Mouse (Mus musculus): ENCODE data around the gene Trim50. TPM values are rescaled to one million over a fixed set of nuclear protein-coding genes. Genes with fewer than 3 reads are reported as not detected.

Trim50 gene
- polyA plus RNA-seq, 1 experiment = not detected

- no peak overlapping the region for H3ac ChIP-seq (ENCODE audit: control insufficient read depth, insufficient read length, low read depth)
- no peak for TF ChIP-seq CEBPB (IDR thresholded peaks at IDR 0.05; ENCODE audit: low read depth)
- no peak for TF ChIP-seq FOSL1 (IDR thresholded peaks at IDR 0.05; ENCODE audit: insufficient read depth, low read length, poor library complexity, severe bottlenecking)
- no peak for TF ChIP-seq MAX (IDR thresholded peaks at IDR 0.05)
- no peak for TF ChIP-seq MYOD1 (IDR thresholded peaks at IDR 0.05; ENCODE audit: control insufficient read depth, insufficient read length, low read depth)
- no peak for TF ChIP-seq USF1 (IDR thresholded peaks at IDR 0.05; ENCODE audit: low read depth)
- TF ChIP-seq MYOG (IDR thresholded peaks at IDR 0.05; ENCODE audit: control insufficient read depth, extremely low read depth, insufficient read length) = no peak
- no peak for TF ChIP-seq CTCF (IDR thresholded peaks at IDR 0.05; ENCODE audit: control insufficient read depth, insufficient read depth, insufficient read length)
- H3K79me3 ChIP-seq (ENCODE audit: low read depth) = no peaks in the 10 kb centered on the region
- no peak overlapping the region for H3K4me3 ChIP-seq (ENCODE audit: insufficient read depth, poor library complexity, severe bottlenecking)
- H3K36me3 ChIP-seq (ENCODE audit: control insufficient read depth, insufficient read depth) = no peaks in the 10 kb centered on the region
- no peaks in the 10 kb centered on the region for H3K79me2 ChIP-seq (ENCODE audit: control insufficient read depth, insufficient read depth)
- H3K27me3 ChIP-seq (ENCODE audit: control insufficient read depth, insufficient read depth, insufficient read length) = peaks cover 74% of the 10 kb centered on the region
These were observed 7.1 kb upstream of the Trim50 start for GRCm38 (mm10) chr5:135345989-135346388.

- no peaks in the 10 kb centered on the region for H3K79me2 ChIP-seq (ENCODE audit: control insufficient read depth, insufficient read depth)
- H3K79me3 ChIP-seq (ENCODE audit: low read depth) = no peaks in the 10 kb centered on the region
- no peaks in the 10 kb centered on the region for H3K36me3 ChIP-seq (ENCODE audit: control insufficient read depth, insufficient read depth)
- H3K27me3 ChIP-seq (ENCODE audit: control insufficient read depth, insufficient read depth, insufficient read length) = peaks cover 70% of the 10 kb centered on the region
- TF ChIP-seq MYOD1 (IDR thresholded peaks at IDR 0.05; ENCODE audit: control insufficient read depth, insufficient read length, low read depth) (no peak), CEBPB (IDR thresholded peaks at IDR 0.05; ENCODE audit: low read depth) (no peak), CTCF (IDR thresholded peaks at IDR 0.05; ENCODE audit: control insufficient read depth, insufficient read depth, insufficient read length) (no peak), FOSL1 (IDR thresholded peaks at IDR 0.05; ENCODE audit: insufficient read depth, low read length, poor library complexity, severe bottlenecking) (no peak), USF1 (IDR thresholded peaks at IDR 0.05; ENCODE audit: low read depth) (no peak)
- H3K4me3 ChIP-seq (ENCODE audit: insufficient read depth, poor library complexity, severe bottlenecking) = no peak overlapping the region
- no peak overlapping the region for H3ac ChIP-seq (ENCODE audit: control insufficient read depth, insufficient read length, low read depth)
These were observed 6.7 kb upstream of the Trim50 start for GRCm38 (mm10) chr5:135346430-135346829.

- TF ChIP-seq FOSL1 (IDR thresholded peaks at IDR 0.05; ENCODE audit: insufficient read depth, low read length, poor library complexity, severe bottlenecking) (no peak), MAX (IDR thresholded peaks at IDR 0.05) (no peak), CEBPB (IDR thresholded peaks at IDR 0.05; ENCODE audit: low read depth) (no peak)
- no peaks in the 10 kb centered on the region for H3K36me3 ChIP-seq (ENCODE audit: control insufficient read depth, insufficient read depth)
- H3ac ChIP-seq (ENCODE audit: control insufficient read depth, insufficient read length, low read depth) = no peak overlapping the region
- H3K27me3 ChIP-seq (ENCODE audit: control insufficient read depth, insufficient read depth, insufficient read length) = peaks cover 65% of the 10 kb centered on the region
- no peaks in the 10 kb centered on the region for H3K79me2 ChIP-seq (ENCODE audit: control insufficient read depth, insufficient read depth)
- no peaks in the 10 kb centered on the region for H3K79me3 ChIP-seq (ENCODE audit: low read depth)
- H3K4me3 ChIP-seq (ENCODE audit: insufficient read depth, poor library complexity, severe bottlenecking) = no peak overlapping the region
These were observed 5.5 kb upstream of the Trim50 start for GRCm38 (mm10) chr5:135347511-135348011.

GRCm38 (mm10) chr5:135349862-135350261 lies 3.2 kb upstream of the Trim50 start, which contains the start of gene Fkbp6:
Gene Fkbp6 (minus strand): TSS chr5:135350044.
- Histone ChIP-seq H3K27me3 (ENCODE audit: control insufficient read depth, insufficient read depth, insufficient read length) (peaks cover 65% of the 10 kb centered on the region), H3K4me3 (ENCODE audit: insufficient read depth, poor library complexity, severe bottlenecking) (no peak within 1 kb of the TSS)

GRCm38 (mm10) chr5:135351606-135352005 lies 1.5 kb upstream of the Trim50 start:
- Histone ChIP-seq H3ac (ENCODE audit: control insufficient read depth, insufficient read length, low read depth) (no peak overlapping the region), H3K79me2 (ENCODE audit: control insufficient read depth, insufficient read depth) (no peaks in the 10 kb centered on the region), H3K27me3 (ENCODE audit: control insufficient read depth, insufficient read depth, insufficient read length) (peaks cover 66% of the 10 kb centered on the region), H3K79me3 (ENCODE audit: low read depth) (no peaks in the 10 kb centered on the region), H3K4me3 (ENCODE audit: insufficient read depth, poor library complexity, severe bottlenecking) (no peak overlapping the region), H3K36me3 (ENCODE audit: control insufficient read depth, insufficient read depth) (no peaks in the 10 kb centered on the region)
- TF ChIP-seq FOSL1 (IDR thresholded peaks at IDR 0.05; ENCODE audit: insufficient read depth, low read length, poor library complexity, severe bottlenecking) (no peak), MYOD1 (IDR thresholded peaks at IDR 0.05; ENCODE audit: control insufficient read depth, insufficient read length, low read depth) (no peak), USF1 (IDR thresholded peaks at IDR 0.05; ENCODE audit: low read depth) (no peak), MYOG (IDR thresholded peaks at IDR 0.05; ENCODE audit: control insufficient read depth, extremely low read depth, insufficient read length) (no peak), CEBPB (IDR thresholded peaks at IDR 0.05; ENCODE audit: low read depth) (no peak), CTCF (IDR thresholded peaks at IDR 0.05; ENCODE audit: control insufficient read depth, insufficient read depth, insufficient read length) (no peak), MAX (IDR thresholded peaks at IDR 0.05) (no peak)

More at GRCm38 (mm10) chr5:135349862-135350261, 3.2 kb upstream of the Trim50 start, which contains the start of gene Fkbp6:
- no peak for TF ChIP-seq USF1 (IDR thresholded peaks at IDR 0.05; ENCODE audit: low read depth)
- no peak for TF ChIP-seq FOSL1 (IDR thresholded peaks at IDR 0.05; ENCODE audit: insufficient read depth, low read length, poor library complexity, severe bottlenecking)
- H3K79me2 ChIP-seq (ENCODE audit: control insufficient read depth, insufficient read depth) = no peaks in the 10 kb centered on the region
- H3ac ChIP-seq (ENCODE audit: control insufficient read depth, insufficient read length, low read depth) = no peak within 1 kb of the TSS
- H3K79me3 ChIP-seq (ENCODE audit: low read depth) = no peaks in the 10 kb centered on the region
- no peaks in the 10 kb centered on the region for H3K36me3 ChIP-seq (ENCODE audit: control insufficient read depth, insufficient read depth)

GRCm38 (mm10) chr5:135353564-135353963 lies 469 bp downstream of the Trim50 start:
- H3K27me3 ChIP-seq (ENCODE audit: control insufficient read depth, insufficient read depth, insufficient read length) = peaks cover 55% of the 10 kb centered on the region
- no peaks in the 10 kb centered on the region for H3K36me3 ChIP-seq (ENCODE audit: control insufficient read depth, insufficient read depth)
- H3K79me3 ChIP-seq (ENCODE audit: low read depth) = no peaks in the 10 kb centered on the region
- H3K4me3 ChIP-seq (ENCODE audit: insufficient read depth, poor library complexity, severe bottlenecking) = no peak overlapping the region
- no peak overlapping the region for H3ac ChIP-seq (ENCODE audit: control insufficient read depth, insufficient read length, low read depth)
- no peak for TF ChIP-seq USF1 (IDR thresholded peaks at IDR 0.05; ENCODE audit: low read depth)
- TF ChIP-seq CEBPB (IDR thresholded peaks at IDR 0.05; ENCODE audit: low read depth) = no peak
- no peak for TF ChIP-seq MAX (IDR thresholded peaks at IDR 0.05)
- no peak for TF ChIP-seq FOSL1 (IDR thresholded peaks at IDR 0.05; ENCODE audit: insufficient read depth, low read length, poor library complexity, severe bottlenecking)
- TF ChIP-seq CTCF (IDR thresholded peaks at IDR 0.05; ENCODE audit: control insufficient read depth, insufficient read depth, insufficient read length) = no peak
- no peaks in the 10 kb centered on the region for H3K79me2 ChIP-seq (ENCODE audit: control insufficient read depth, insufficient read depth)

All from C2C12 (cell line).